Mouse (Mus musculus) urinary bladder, postnatal 4 days (tissue): ENCODE data around the gene Prkcsh.

ENCODE experiments used
- DNase-seq, 2 experiments: peaks; one replicate each; pipeline ENCODE4 v3.0.0; 2021 to 2022; ENCODE audit warnings: low spot score in 2 of 2

Gene Prkcsh

GRCm38 (mm10) chr9:22049721-22050270, 47.2 kb downstream of the Prkcsh start:
- no peak for DNase-seq

DNA sequence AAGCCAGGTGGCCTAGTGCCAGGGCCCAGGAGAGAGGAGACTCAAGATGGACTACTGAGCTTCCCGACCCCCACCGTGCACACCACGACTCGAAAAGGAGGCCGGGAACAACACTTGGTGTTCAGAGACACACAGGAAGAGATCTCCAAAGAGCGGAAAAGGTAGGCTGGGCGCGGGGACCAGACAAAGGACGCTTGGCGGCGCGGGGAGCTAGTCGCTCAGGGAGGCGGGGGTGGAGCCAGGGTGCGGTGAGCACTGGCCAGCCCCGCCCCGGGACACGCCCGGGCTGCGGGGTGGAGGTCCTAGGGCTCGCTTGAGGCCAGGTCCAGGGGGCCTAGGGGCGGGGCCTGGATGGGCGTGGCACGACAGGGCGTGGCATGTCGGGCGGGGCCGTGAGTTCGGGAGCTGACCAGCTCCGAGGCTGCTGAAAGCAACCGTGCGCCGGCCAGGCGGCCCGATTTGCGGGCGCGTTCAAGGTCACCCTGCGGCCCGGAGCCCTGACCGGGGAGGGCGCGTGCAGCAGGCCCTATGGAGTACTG, 47.8 kb downstream of the Prkcsh start:
- peak; percentile 43 to 71 for DNase-seq

DNA sequence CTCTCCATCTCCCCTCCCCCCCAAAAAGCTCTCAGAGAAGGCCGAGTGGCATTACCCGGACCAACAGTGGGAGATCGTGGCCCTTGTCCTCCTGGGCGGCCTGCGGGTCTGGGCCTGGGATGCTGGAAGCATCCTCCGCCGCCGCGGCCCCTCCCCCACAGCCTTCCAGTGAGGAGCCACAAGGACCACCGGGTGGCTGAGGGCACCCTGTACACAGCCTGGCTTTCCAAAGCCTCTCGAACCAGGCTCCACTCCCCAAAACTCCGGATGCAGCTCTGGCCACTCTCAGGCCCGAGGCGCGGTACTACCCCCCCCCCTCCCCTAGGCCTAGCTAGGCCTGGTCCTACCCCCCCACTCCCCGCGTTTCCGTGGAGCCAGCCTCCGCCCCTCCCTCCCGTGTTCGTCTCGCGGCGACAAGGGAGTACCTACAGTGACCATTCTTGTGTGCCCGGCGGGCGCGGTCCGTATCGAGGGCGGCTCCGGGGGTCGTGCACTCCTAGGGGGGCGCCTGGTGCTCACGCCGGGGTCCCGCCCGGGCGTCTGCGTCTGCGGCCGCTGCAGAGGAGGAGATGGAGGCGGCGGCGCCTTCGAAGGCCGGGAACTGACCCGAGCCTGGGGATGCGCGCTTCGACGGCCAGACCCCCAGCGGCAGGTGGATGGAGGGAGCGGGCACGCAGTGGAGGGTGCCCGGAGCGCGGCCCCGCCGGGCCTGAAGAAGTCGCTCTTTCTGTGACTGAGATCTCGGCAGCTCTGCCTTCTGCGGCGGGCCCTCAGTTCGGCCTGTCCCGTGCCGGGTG, 48.8 kb downstream of the Prkcsh start:
- no peak for DNase-seq

GRCm38 (mm10) chr9:22051958-22052254, 49.3 kb downstream of the Prkcsh start, which contains the start of gene Elavl3:
Gene Elavl3, minus strand, starts transcription at chr9:22052023.
- DNase-seq = no peak

GRCm38 (mm10) chr9:22053657-22054056, 51.1 kb downstream of the Prkcsh start:
- DNase-seq = no peak

DNA sequence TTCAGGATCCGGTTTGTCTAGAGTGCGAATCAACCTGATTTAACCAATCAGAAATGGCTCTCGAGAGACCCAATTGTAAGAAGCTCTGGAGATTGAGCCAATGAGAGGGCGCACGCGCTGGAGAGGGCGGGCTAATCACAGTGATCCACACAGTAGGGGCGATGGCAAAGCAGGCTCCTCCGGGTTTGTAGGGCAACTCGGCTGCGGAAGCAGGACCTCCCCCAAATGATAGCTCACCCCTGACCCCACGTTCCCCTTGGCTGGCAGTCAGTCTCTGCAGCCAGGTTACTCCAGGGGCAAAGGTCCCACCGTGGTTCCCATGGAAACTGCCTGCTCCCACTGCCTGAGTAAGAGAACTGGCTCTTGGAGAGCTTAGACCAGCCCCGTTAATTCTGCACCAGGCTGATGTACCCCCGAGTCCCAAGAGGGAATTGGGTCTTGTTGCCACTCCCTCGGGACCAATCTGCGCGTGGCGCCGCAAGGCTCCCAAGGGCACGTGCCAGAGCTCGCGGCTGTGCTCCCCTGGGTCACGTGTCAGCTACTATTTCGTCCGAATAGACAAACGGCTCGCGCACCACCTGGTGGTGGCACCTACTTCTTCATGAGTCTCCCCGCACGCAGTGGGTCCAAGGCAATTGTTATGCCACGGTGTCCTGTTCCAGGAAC, 51.9 kb downstream of the Prkcsh start:
- peak in 1 of 2 experiments; percentile 53 for DNase-seq

DNA sequence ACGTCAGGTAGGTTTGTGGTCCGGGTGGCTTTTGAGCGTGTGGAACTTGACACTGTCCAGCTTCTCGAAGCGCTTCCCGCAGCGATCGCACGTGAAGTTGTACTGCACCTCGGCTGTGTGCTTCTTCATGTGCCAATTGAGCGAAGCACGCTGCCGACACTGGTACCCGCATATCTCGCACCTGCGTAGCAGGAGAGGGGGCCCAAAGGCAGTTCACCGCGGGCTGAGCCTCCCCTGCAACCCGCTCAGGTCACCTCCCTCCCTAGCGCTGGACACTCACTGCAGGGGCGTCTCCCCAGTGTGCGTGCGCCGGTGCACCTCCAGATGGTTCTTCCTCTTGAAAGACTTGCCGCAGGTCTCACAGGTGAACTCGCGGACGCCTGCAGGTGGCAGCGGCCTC, 53.1 kb downstream of the Prkcsh start:
- DNase-seq = no peak

DNA sequence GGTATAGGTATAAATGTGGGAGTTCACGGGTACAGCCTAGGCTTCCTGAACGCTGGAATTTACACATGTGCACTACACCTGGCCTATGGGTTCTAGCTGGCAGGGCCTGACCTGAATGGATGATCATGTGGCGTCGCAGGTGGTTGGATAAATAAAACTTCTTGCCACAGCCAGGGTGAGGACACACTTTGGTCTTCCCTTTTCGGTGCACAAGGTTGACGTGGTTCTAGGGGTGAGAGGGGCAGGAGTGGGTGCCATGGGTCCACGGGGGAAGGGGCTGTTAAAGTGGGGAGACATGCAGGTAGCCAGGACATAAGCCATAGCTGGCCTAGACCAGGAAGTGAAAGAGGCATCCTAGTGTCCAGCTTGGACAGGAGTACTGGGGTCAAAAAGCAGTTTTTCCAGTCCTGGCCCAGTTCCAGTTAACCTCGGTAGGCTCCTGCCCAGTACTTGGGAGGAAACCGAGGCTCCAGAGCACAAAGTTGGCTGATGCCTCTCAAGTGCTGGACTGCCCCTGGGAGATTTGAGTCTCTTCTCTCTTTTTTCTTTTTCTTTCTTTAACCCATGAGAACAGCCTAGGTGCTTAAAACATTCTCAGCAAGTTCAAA, 53.8 kb downstream of the Prkcsh start:
- no peak for DNase-seq

GRCm38 (mm10) chr9:22057031-22057517, 54.5 kb downstream of the Prkcsh start:
- no peak for DNase-seq

- no peak for DNase-seq
These were observed 55.4 kb downstream of the Prkcsh start for GRCm38 (mm10) chr9:22058011-22058424.

- DNase-seq = no peak
These were observed 58.7 kb downstream of the Prkcsh start for GRCm38 (mm10) chr9:22061339-22061738.
